In genomic region chr3:94412530-94412929, GRCm38 (mm10) we compare ENCODE assay signal across 9 mouse cellular contexts. TPM values are rescaled to one million over a fixed set of nuclear protein-coding genes. Genes with fewer than 3 reads are reported as not detected.
A peak's percentile ranks its signal among the peaks of the same experiment; 100 is the strongest.
DNase-seq lines count a peak whose midpoint lies in the region; ATAC-seq and TF ChIP-seq lines count a peak whose summit lies in the region.
"Had no signal": no experiment of that assay in that cellular context is flagged by ENCODE, and none has a peak within 500 bp of the region (broad histone marks: within the 10 kb centered on the region; RNA-seq: fewer than 3 reads in every experiment).

No protein-coding gene starts in this region.

- WGBS in heart, embryonic 14.5 days = 11% methylated on average over 25 of the region's 25 CpGs
- WGBS in bone marrow, adult 2 months = 6% methylated on average over 25 of the region's 25 CpGs
- WGBS in heart, embryonic 16.5 days = 9% methylated on average over 25 of the region's 25 CpGs
- 5% methylated on average over 25 of the region's 25 CpGs for WGBS in liver, embryonic 16.5 days (ENCODE audit: insufficient replicate concordance)

- no peak for TF ChIP-seq CTCF in bone marrow, adult 2 months (IDR thresholded peaks at IDR 0.05; ENCODE audit: control insufficient read depth, insufficient read depth, low read length)

- H3K9me3 ChIP-seq in heart, embryonic 14.5 days (ENCODE audit: control insufficient read depth, low read length) = no peaks in the 10 kb centered on the region
- no peaks in the 10 kb centered on the region for H3K9me3 ChIP-seq in heart, embryonic 16.5 days (replicated peaks; ENCODE audit: control insufficient read depth, low read length)
- H3K9me3 ChIP-seq in liver, embryonic 16.5 days (replicated peaks; ENCODE audit: control insufficient read depth, low read length) = no peaks in the 10 kb centered on the region

- peak overlapping the region; percentile 56; the same call in 1 of the 2 replicates for H3K9ac ChIP-seq in heart, embryonic 14.5 days (ENCODE audit: low read length)
- H3K9ac ChIP-seq in heart, embryonic 16.5 days (ENCODE audit: low read length) = peak overlapping the region; percentile 65
- H3K9ac ChIP-seq in liver, embryonic 16.5 days (ENCODE audit: low read depth, low read length) = peak overlapping the region; percentile 59

- peaks cover 5 to 8% of the 10 kb centered on the region in 2 experiments; a peak in 3 of 4 replicates for H3K4me1 ChIP-seq in heart, embryonic 14.5 days (ENCODE audit: control insufficient read depth in 2 of 2, insufficient read depth in 2 of 2, low read length in 2 of 2)
- no peaks in the 10 kb centered on the region for H3K4me1 ChIP-seq in bone marrow, adult 2 months (ENCODE audit: control insufficient read depth, insufficient read depth, low read length)
- peaks cover 4% of the 10 kb centered on the region; the same call in 1 of the 2 replicates for H3K4me1 ChIP-seq in heart, embryonic 16.5 days (ENCODE audit: control insufficient read depth, insufficient read depth, low read length)
- H3K4me1 ChIP-seq in liver, embryonic 16.5 days (ENCODE audit: control insufficient read depth, low read depth, low read length) = peaks cover 7% of the 10 kb centered on the region

- H3K27ac ChIP-seq in heart, embryonic 14.5 days (replicated peaks in 1 of 2; ENCODE audit: control insufficient read depth in 1 of 2, insufficient read depth in 1 of 2, low read depth in 2 of 2, low read length in 2 of 2) = no peak overlapping the region
- H3K27ac ChIP-seq in bone marrow, adult 2 months (ENCODE audit: control insufficient read depth, insufficient read depth, low read depth, low read length, poor library complexity) = peak overlapping the region; percentile 14; the same call in 1 of the 2 replicates
- H3K27ac ChIP-seq in heart, embryonic 16.5 days (ENCODE audit: low read length) = no peak overlapping the region
- H3K27ac ChIP-seq in liver, embryonic 16.5 days (ENCODE audit: low read length) = no peak overlapping the region

- H3K27me3 ChIP-seq in heart, embryonic 14.5 days (ENCODE audit: control insufficient read depth, insufficient read depth, low read length) = no peaks in the 10 kb centered on the region
- no peaks in the 10 kb centered on the region for H3K27me3 ChIP-seq in heart, embryonic 16.5 days (ENCODE audit: control insufficient read depth, insufficient read depth, low read length)
- no peaks in the 10 kb centered on the region for H3K27me3 ChIP-seq in liver, embryonic 16.5 days (ENCODE audit: control insufficient read depth, insufficient read depth, low read depth, low read length)

- DNase-seq in heart, postnatal 10 days = no peak
- DNase-seq in right cerebral cortex, adult 18-20 months = no peak
- no peak for DNase-seq in retina, postnatal 1 day
- no peak for DNase-seq in spleen, postnatal 36 days (ENCODE audit: low spot score in 2 of 2)

- intact Hi-C loops in heart, postnatal 10 days (cut with DNase I) = no loop called here

- peak; percentile 29; the same call in 1 of the 2 replicates for ATAC-seq in heart, embryonic 14.5 days (ENCODE audit: insufficient number of reproducible peaks, insufficient read depth, low FRiP score, low read depth)
- ATAC-seq in heart, embryonic 16.5 days (replicated peaks; ENCODE audit: extremely low read depth, insufficient read depth, low FRiP score) = peak; percentile 24; the same call in 1 of the 2 replicates
- peak; percentile 33 for ATAC-seq in liver, embryonic 16.5 days (ENCODE audit: low read depth)

- no peaks in the 10 kb centered on the region for H3K36me3 ChIP-seq in heart, embryonic 14.5 days (ENCODE audit: control insufficient read depth, insufficient read depth, low read length)
- H3K36me3 ChIP-seq in heart, embryonic 16.5 days (ENCODE audit: control insufficient read depth, insufficient read depth) = no peaks in the 10 kb centered on the region
- no peaks in the 10 kb centered on the region for H3K36me3 ChIP-seq in liver, embryonic 16.5 days (ENCODE audit: control insufficient read depth, insufficient read depth)

- H3K4me2 ChIP-seq in heart, embryonic 14.5 days (ENCODE audit: low read length) = peak overlapping the region; percentile 94
- peak overlapping the region; percentile 95 for H3K4me2 ChIP-seq in heart, embryonic 16.5 days (ENCODE audit: low read depth, low read length)
- peak overlapping the region; percentile 85 for H3K4me2 ChIP-seq in liver, embryonic 16.5 days (ENCODE audit: low read depth, low read length)

- peak overlapping the region; percentile 51 to 54 for H3K4me3 ChIP-seq in heart, embryonic 14.5 days (ENCODE audit: control insufficient read depth in 1 of 2, insufficient read depth in 1 of 2, low read depth in 1 of 2, low read length in 2 of 2)
- peak overlapping the region; percentile 50 for H3K4me3 ChIP-seq in bone marrow, adult 2 months (replicated peaks; ENCODE audit: control insufficient read depth, low read depth, low read length)
- H3K4me3 ChIP-seq in heart, embryonic 16.5 days (ENCODE audit: low read length) = peak overlapping the region; percentile 62
- peak overlapping the region; percentile 65 for H3K4me3 ChIP-seq in liver, embryonic 16.5 days (ENCODE audit: low read depth, low read length)

- no peak for TF ChIP-seq POLR2A in bone marrow, adult 2 months (IDR thresholded peaks at IDR 0.05; ENCODE audit: borderline replicate concordance, control insufficient read depth, low read depth, low read length)

RNA-seq across cellular contexts. Expression of gene Tdrkh, which starts 0.5 kb away (rescaled TPM):
- polyA plus RNA-seq in heart, embryonic 14.5 days (2014; fragmentation: Nextera tagmentation; extraction: Ambion mirVana) = 8.8 and 9.0 TPM in 2 replicates
- 1 to 10 TPM; 6.2 to 6.3 TPM for total RNA-seq in heart, postnatal 10 days (2021)
- 3.4 TPM in 2 replicates for polyA plus RNA-seq in bone marrow, adult 2 months (2011; ENCODE audit: insufficient read depth, insufficient read length, low replicate concordance, missing spikeins)
- polyA plus RNA-seq in heart, embryonic 16.5 days (2015; fragmentation: Nextera tagmentation; extraction: Ambion mirVana) = 10.1 and 12.2 TPM in 2 replicates
- polyA plus RNA-seq in liver, embryonic 16.5 days (2015; fragmentation: Nextera tagmentation; extraction: Ambion mirVana) = 8.1 and 9.6 TPM in 2 replicates

RNA-seq across cellular contexts. Expression of gene Lingo4, which starts 14.2 kb away (rescaled TPM):
- 0.05 and 0.26 TPM in 2 replicates for polyA plus RNA-seq in heart, embryonic 14.5 days (2014; fragmentation: Nextera tagmentation; extraction: Ambion mirVana)
- total RNA-seq in heart, postnatal 10 days (2021) = under 1 TPM; 0.07 to 0.10 TPM
- polyA plus RNA-seq in bone marrow, adult 2 months (2011; ENCODE audit: insufficient read depth, insufficient read length, low replicate concordance, missing spikeins) = 0.36 and 1.2 TPM in 2 replicates
- polyA plus RNA-seq in heart, embryonic 16.5 days (2015; fragmentation: Nextera tagmentation; extraction: Ambion mirVana) = 0.27 and 0.46 TPM in 2 replicates
- 0.06 TPM in 2 replicates for polyA plus RNA-seq in liver, embryonic 16.5 days (2015; fragmentation: Nextera tagmentation; extraction: Ambion mirVana)

RNA-seq across cellular contexts. Expression of gene Mrpl9, which starts 30.6 kb away (rescaled TPM):
- 64.5 and 64.8 TPM in 2 replicates for polyA plus RNA-seq in heart, embryonic 14.5 days (2014; fragmentation: Nextera tagmentation; extraction: Ambion mirVana)
- 10 to 100 TPM; 66.1 to 66.4 TPM for total RNA-seq in heart, postnatal 10 days (2021)
- 22.2 and 30.4 TPM in 2 replicates for polyA plus RNA-seq in bone marrow, adult 2 months (2011; ENCODE audit: insufficient read depth, insufficient read length, low replicate concordance, missing spikeins)
- 64.6 and 71.6 TPM in 2 replicates for polyA plus RNA-seq in heart, embryonic 16.5 days (2015; fragmentation: Nextera tagmentation; extraction: Ambion mirVana)
- 33.5 and 33.8 TPM in 2 replicates for polyA plus RNA-seq in liver, embryonic 16.5 days (2015; fragmentation: Nextera tagmentation; extraction: Ambion mirVana)

RNA-seq across cellular contexts. Expression of gene Oaz3, which starts 31.2 kb away (rescaled TPM):
- polyA plus RNA-seq in heart, embryonic 14.5 days (2014; fragmentation: Nextera tagmentation; extraction: Ambion mirVana) = 0.27 and 0.53 TPM in 2 replicates
- total RNA-seq in heart, postnatal 10 days (2021) = not detected
- polyA plus RNA-seq in bone marrow, adult 2 months (2011; ENCODE audit: insufficient read depth, insufficient read length, low replicate concordance, missing spikeins) = 1.2 and 1.7 TPM in 2 replicates
- 0.49 and 0.72 TPM in 2 replicates for polyA plus RNA-seq in heart, embryonic 16.5 days (2015; fragmentation: Nextera tagmentation; extraction: Ambion mirVana)
- polyA plus RNA-seq in liver, embryonic 16.5 days (2015; fragmentation: Nextera tagmentation; extraction: Ambion mirVana) = 0.26 and 0.32 TPM in 2 replicates
- total RNA-seq: left cerebral cortex, postnatal 14 days had no signal

RNA-seq across cellular contexts. Expression of gene Rorc, which starts 39.9 kb away (rescaled TPM):
- 7.3 and 8.1 TPM in 2 replicates for polyA plus RNA-seq in heart, embryonic 14.5 days (2014; fragmentation: Nextera tagmentation; extraction: Ambion mirVana)
- 10 to 100 TPM; 27.2 to 29.9 TPM for total RNA-seq in heart, postnatal 10 days (2021)
- polyA plus RNA-seq in bone marrow, adult 2 months (2011; ENCODE audit: insufficient read depth, insufficient read length, low replicate concordance, missing spikeins) = 0.54 and 0.57 TPM in 2 replicates
- polyA plus RNA-seq in heart, embryonic 16.5 days (2015; fragmentation: Nextera tagmentation; extraction: Ambion mirVana) = 10.1 and 15.1 TPM in 2 replicates
- polyA plus RNA-seq in liver, embryonic 16.5 days (2015; fragmentation: Nextera tagmentation; extraction: Ambion mirVana) = 2.2 and 2.3 TPM in 2 replicates
